Mouse (Mus musculus) forebrain, embryonic 15.5 days (tissue): Measurements from ENCODE around the gene Abhd17b. TPM values are rescaled to one million over a fixed set of nuclear protein-coding genes. Genes with fewer than 3 reads are reported as not detected.
A peak's percentile ranks its signal among the peaks of the same experiment; 100 is the strongest.
"Not testable (repeated sequence)": the region's sequence is repeated elsewhere in the genome, so short reads cannot be mapped to it uniquely, and the experiment has no call there.

Source experiments
- ATAC-seq: fragments of 200-750 bp; cut with Nextera tagmentation; replicated peaks from 2 replicates; pipeline ENCODE4 v1.8.0; 2017; ENCODE audit warnings: mild to moderate bottlenecking, moderate TSS enrichment, moderate library complexity
- H3K27ac ChIP-seq: fragments of 300-500 bp; sonication (generic); replicated peaks from 2 replicates; pipeline ENCODE4 v1.5.1; 2015; ENCODE audit warnings: mild to moderate bottlenecking, inconsistent platforms
- H3K27me3 ChIP-seq: fragments of 300-500 bp; sonication (generic); 2 replicates; pipeline ENCODE4 v1.6.1; 2015; ENCODE audit warnings: inconsistent platforms
- H3K36me3 ChIP-seq: fragments of 300-500 bp; sonication (generic); 2 replicates; pipeline ENCODE4 v1.6.1; 2015; ENCODE audit warnings: mild to moderate bottlenecking, inconsistent platforms
- H3K4me1 ChIP-seq: fragments of 300-500 bp; sonication (generic); 2 replicates; pipeline ENCODE4 v1.6.1; 2015; ENCODE audit warnings: inconsistent platforms
- H3K4me2 ChIP-seq: fragments of 300-500 bp; sonication (generic); replicated peaks from 2 replicates; pipeline ENCODE4 v1.6.1; 2015; ENCODE audit warnings: mild to moderate bottlenecking, inconsistent platforms
- H3K4me3 ChIP-seq: fragments of 300-500 bp; sonication (generic); 2 replicates; pipeline ENCODE4 v1.5.1; 2015; ENCODE audit warnings: mild to moderate bottlenecking, inconsistent platforms
- H3K9ac ChIP-seq: fragments of 300-500 bp; sonication (generic); replicated peaks from 2 replicates; pipeline ENCODE4 v1.6.1; 2015; ENCODE audit warnings: mild to moderate bottlenecking, inconsistent platforms
- H3K9me3 ChIP-seq: fragments of 300-500 bp; sonication (generic); 2 replicates; pipeline ENCODE4 v1.6.1; 2016; ENCODE audit warnings: inconsistent platforms
- WGBS: fragments of 180-500 bp; shearing (Covaris S2); methylation state at CpG from one replicate; pipeline ENCODE4 v1.1.7; 2015; ENCODE audit warnings: mixed read lengths; 5-methylcytosine and 5-hydroxymethylcytosine counted together
- polyA plus RNA-seq: library from polyadenylated mRNA; unstranded; fragments of >200 nt; fragmentation: Nextera tagmentation; extraction: Ambion mirVana; gene quantifications from 2 replicates; pipeline ENCODE4 v1.2.1, GENCODE M21; 2015

Abhd17b gene
- 36.5 and 44.1 TPM in 2 replicates for polyA plus RNA-seq

DNA sequence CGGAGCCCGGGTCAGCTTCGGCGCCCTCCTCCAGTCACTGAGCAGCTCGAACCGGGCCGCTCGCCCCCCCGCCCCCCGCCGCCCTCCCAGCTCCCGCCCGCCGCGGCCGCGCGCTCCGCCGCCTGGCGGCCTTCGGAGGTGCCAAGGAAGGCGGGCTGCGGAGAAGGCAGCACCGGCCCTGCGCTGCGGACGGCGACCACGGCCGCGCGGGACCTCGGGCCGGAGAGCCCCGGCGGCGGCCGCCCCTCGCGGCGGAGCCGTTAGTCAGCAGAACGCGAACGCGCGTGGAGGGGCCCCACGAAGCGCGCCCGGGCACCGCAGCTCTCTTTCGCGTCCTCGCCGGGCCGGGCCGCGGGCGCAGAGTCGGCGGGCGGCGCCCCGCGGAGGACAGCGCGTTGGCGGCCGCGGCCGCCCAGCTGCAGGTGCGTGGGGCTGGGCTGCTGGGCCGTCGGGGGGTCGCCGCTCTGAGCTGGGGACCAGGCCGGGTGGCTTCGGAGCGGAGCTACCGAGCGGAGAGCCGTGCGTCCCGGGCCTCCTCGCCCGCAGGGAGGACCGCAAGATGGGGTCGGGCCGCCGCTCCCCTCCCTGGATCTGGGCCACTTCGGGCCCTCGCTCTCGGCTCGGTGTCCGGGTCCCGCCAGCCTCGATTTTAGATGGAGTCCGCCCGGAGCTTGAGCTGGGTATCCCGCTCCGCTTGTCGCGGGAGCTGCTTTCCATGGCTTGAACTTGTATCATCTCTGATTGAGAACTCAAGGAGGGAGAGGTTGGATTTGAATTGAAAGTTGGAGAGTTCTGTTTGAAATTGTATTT is at the start of gene Abhd17b:
TSS of gene Abhd17b (plus strand) at position 14 of the 810 bp plus-strand sequence.
- Histone ChIP-seq H3K9ac (peak within 1 kb of the TSS; percentile 96), H3K4me1 (peaks cover 33% of the 10 kb centered on the region), H3K4me2 (peak within 1 kb of the TSS; percentile 79), H3K36me3 (no peaks in the 10 kb centered on the region), H3K27me3 (no peaks in the 10 kb centered on the region), H3K9me3 (no peaks in the 10 kb centered on the region), H3K4me3 (peak within 1 kb of the TSS; percentile 95), H3K27ac (peak within 1 kb of the TSS; percentile 98)
- ATAC-seq, result peak; percentile 65
- under 1% methylated on average over 86 of the region's 105 CpGs for WGBS

DNA sequence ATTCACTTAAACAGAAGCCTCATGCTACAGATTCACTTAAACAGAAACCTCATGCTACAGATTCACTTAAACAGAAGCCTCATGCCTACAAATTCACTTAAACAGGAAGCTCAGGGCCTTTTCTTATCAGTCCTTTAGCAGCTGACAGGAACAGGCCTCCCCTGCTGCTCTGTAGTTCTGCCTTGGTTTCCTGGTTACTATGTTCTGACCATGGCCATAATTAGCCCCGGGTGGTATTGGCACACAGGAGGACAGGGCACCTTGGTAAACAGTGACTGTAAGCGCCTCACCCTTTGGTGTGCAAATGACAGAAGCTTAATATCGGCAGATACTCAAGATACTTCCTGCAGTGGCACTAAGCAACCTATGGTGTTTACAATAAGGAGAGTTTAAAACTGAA is 49.1 kb upstream of the Abhd17b start:
- H3K4me3 ChIP-seq, result no peak overlapping the region
- ATAC-seq, result no peak
- H3K9ac ChIP-seq, result no peak overlapping the region
- no peaks in the 10 kb centered on the region for H3K9me3 ChIP-seq
- H3K4me2 ChIP-seq, result no peak overlapping the region
- peaks cover 12% of the 10 kb centered on the region; the same call in 1 of the 2 replicates for H3K4me1 ChIP-seq
- H3K36me3 ChIP-seq, result no peaks in the 10 kb centered on the region
- 71% methylated on average over 3 of the region's 3 CpGs for WGBS
- H3K27ac ChIP-seq, result no peak overlapping the region
- H3K27me3 ChIP-seq, result no peaks in the 10 kb centered on the region

- ATAC-seq, result no peak
- no peak overlapping the region for H3K4me2 ChIP-seq
- H3K9ac ChIP-seq, result no peak overlapping the region
- no peaks in the 10 kb centered on the region for H3K36me3 ChIP-seq
- no peak overlapping the region for H3K27ac ChIP-seq
- no peaks in the 10 kb centered on the region for H3K27me3 ChIP-seq
- H3K4me1 ChIP-seq, result 0 out of 2 replicates have a peak, but pooled peaks cover 4% of the 10 kb centered on the region
- H3K9me3 ChIP-seq, result no peaks in the 10 kb centered on the region
- WGBS, result 98% methylated on average over 3 of the region's 3 CpGs
- H3K4me3 ChIP-seq, result no peak overlapping the region
Observed at GRCm38 (mm10) chr19:21605294-21605693, 47.7 kb upstream of the Abhd17b start.

GRCm38 (mm10) chr19:21610240-21610639 is 42.7 kb upstream of the Abhd17b start:
- no peaks in the 10 kb centered on the region for H3K36me3 ChIP-seq

GRCm38 (mm10) chr19:21611297-21611696 is 41.7 kb upstream of the Abhd17b start:
- Histone ChIP-seq H3K4me3 (no peak overlapping the region), H3K4me2 (no peak overlapping the region), H3K27me3 (no peaks in the 10 kb centered on the region), H3K9me3 (no peaks in the 10 kb centered on the region), H3K27ac (no peak overlapping the region), H3K9ac (no peak overlapping the region), H3K36me3 (no peaks in the 10 kb centered on the region), H3K4me1 (peaks cover 10% of the 10 kb centered on the region)
- no peak for ATAC-seq
- WGBS, result 10% methylated on average over 6 of the region's 6 CpGs

More at GRCm38 (mm10) chr19:21610240-21610639, 42.7 kb upstream of the Abhd17b start:
- Histone ChIP-seq H3K27ac (no peak overlapping the region), H3K4me3 (no peak overlapping the region), H3K4me2 (no peak overlapping the region), H3K4me1 (peaks cover 10% of the 10 kb centered on the region), H3K27me3 (no peaks in the 10 kb centered on the region), H3K9me3 (no peaks in the 10 kb centered on the region), H3K9ac (no peak overlapping the region)
- ATAC-seq, result no peak
- 75% methylated on average over 6 of the region's 6 CpGs for WGBS

- H3K9ac ChIP-seq, result no peak overlapping the region
- no peak for ATAC-seq
- H3K9me3 ChIP-seq, result no peaks in the 10 kb centered on the region
- H3K4me1 ChIP-seq, result peaks cover 10% of the 10 kb centered on the region
- WGBS, result 37% methylated on average over 9 of the region's 9 CpGs
- no peaks in the 10 kb centered on the region for H3K27me3 ChIP-seq
- no peak overlapping the region for H3K4me3 ChIP-seq
- H3K36me3 ChIP-seq, result no peaks in the 10 kb centered on the region
- H3K27ac ChIP-seq, result no peak overlapping the region
- no peak overlapping the region for H3K4me2 ChIP-seq
Observed at GRCm38 (mm10) chr19:21611725-21612575, 41.0 kb upstream of the Abhd17b start.

GRCm38 (mm10) chr19:21615801-21616200 is 37.2 kb upstream of the Abhd17b start:
- Histone ChIP-seq H3K27ac (no peak overlapping the region), H3K4me3 (no peak overlapping the region), H3K4me2 (no peak overlapping the region), H3K27me3 (no peaks in the 10 kb centered on the region), H3K4me1 (peaks cover 10% of the 10 kb centered on the region), H3K36me3 (no peaks in the 10 kb centered on the region), H3K9me3 (no peaks in the 10 kb centered on the region), H3K9ac (no peak overlapping the region)
- 94% methylated on average over 3 of the region's 3 CpGs for WGBS
- ATAC-seq, result no peak

- no peaks in the 10 kb centered on the region for H3K4me1 ChIP-seq
- no peak for ATAC-seq
- H3K4me2 ChIP-seq, result no peak overlapping the region
- no peaks in the 10 kb centered on the region for H3K27me3 ChIP-seq
- H3K9ac ChIP-seq, result no peak overlapping the region
- H3K36me3 ChIP-seq, result no peaks in the 10 kb centered on the region
- H3K4me3 ChIP-seq, result no peak overlapping the region
- no peak overlapping the region for H3K27ac ChIP-seq
- 86% methylated on average over 3 of the region's 3 CpGs for WGBS
- no peaks in the 10 kb centered on the region for H3K9me3 ChIP-seq
Observed at GRCm38 (mm10) chr19:21623410-21624147, 29.4 kb upstream of the Abhd17b start.

DNA sequence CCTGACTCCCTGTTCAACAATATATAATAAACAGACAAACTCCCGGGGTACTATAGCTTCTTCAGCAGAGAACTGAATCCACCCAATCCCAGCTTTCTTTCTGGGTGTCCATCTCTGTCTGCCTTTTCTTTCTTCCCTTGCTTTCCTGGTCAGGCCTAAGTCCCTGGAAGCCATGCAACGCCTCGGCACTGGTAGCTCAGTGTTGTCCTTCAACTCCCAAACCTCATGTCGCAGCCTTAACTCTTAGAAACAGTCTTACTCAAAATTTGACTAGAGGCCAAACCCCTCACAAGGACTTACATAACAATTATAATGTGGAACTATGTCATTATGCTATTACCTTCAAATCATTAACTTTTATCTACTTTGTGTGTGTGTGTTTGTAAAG is 28.8 kb upstream of the Abhd17b start:
- ATAC-seq, result no peak
- no peak overlapping the region for H3K4me3 ChIP-seq
- no peak overlapping the region for H3K9ac ChIP-seq
- no peak overlapping the region for H3K27ac ChIP-seq
- no peaks in the 10 kb centered on the region for H3K27me3 ChIP-seq
- H3K4me2 ChIP-seq, result no peak overlapping the region
- H3K4me1 ChIP-seq, result no peaks in the 10 kb centered on the region
- no peaks in the 10 kb centered on the region for H3K9me3 ChIP-seq
- no peaks in the 10 kb centered on the region for H3K36me3 ChIP-seq
- WGBS, result 89% methylated on average over 4 of the region's 4 CpGs

- H3K4me1 ChIP-seq, result no peaks in the 10 kb centered on the region
- no peak overlapping the region for H3K27ac ChIP-seq
- ATAC-seq, result no peak
- H3K4me2 ChIP-seq, result no peak overlapping the region
- H3K9ac ChIP-seq, result no peak overlapping the region
- 82% methylated on average over 6 of the region's 6 CpGs for WGBS
- H3K27me3 ChIP-seq, result no peaks in the 10 kb centered on the region
- H3K4me3 ChIP-seq, result no peak overlapping the region
- H3K36me3 ChIP-seq, result no peaks in the 10 kb centered on the region
- H3K9me3 ChIP-seq, result no peaks in the 10 kb centered on the region
Observed at GRCm38 (mm10) chr19:21626271-21626988, 26.6 kb upstream of the Abhd17b start.

GRCm38 (mm10) chr19:21628440-21628839 is 24.5 kb upstream of the Abhd17b start:
- H3K27ac ChIP-seq, H3K36me3 ChIP-seq, ATAC-seq, H3K9me3 ChIP-seq, H3K9ac ChIP-seq, H3K4me2 ChIP-seq, H3K27me3 ChIP-seq, H3K4me1 ChIP-seq, H3K4me3 ChIP-seq: not testable (repeated sequence)
- 63% methylated on average over 11 of the region's 11 CpGs for WGBS
